Mouse (Mus musculus) thymus, adult 2 months (tissue): ENCODE results near the gene Wdr17.

ENCODE experiments used
- CTCF ChIP-seq: fragments of 200-500 bp; IDR thresholded peaks from 2 replicates; pipeline ENCODE4 v1.5.1; 2012; ENCODE audit warnings: mild to moderate bottlenecking, control low read depth, low read length, moderate library complexity, borderline replicate concordance; ENCODE audit not compliant: control insufficient read depth, poor library complexity, insufficient read depth; ENCODE audit errors: extremely low read depth
- POLR2A ChIP-seq: fragments of 200-500 bp; IDR thresholded peaks from 2 replicates; pipeline ENCODE4 v1.6.1; 2012; ENCODE audit warnings: mild to moderate bottlenecking, low read length, control low read depth, moderate library complexity; ENCODE audit not compliant: control insufficient read depth, poor library complexity, insufficient read depth; ENCODE audit errors: extremely low read depth

- TF ChIP-seq CTCF (no peak), POLR2A (no peak)
Observed at GRCm38 (mm10) chr8:54808217-54808616, 78.8 kb downstream of the Wdr17 start.
